Mouse (Mus musculus): ENCODE measurements around the gene Nav2.

Gene Nav2

GRCm38 (mm10) chr7:49164868-49165267 lies 256.4 kb downstream of the Nav2 start:
- DNase-seq = no peak

DNA sequence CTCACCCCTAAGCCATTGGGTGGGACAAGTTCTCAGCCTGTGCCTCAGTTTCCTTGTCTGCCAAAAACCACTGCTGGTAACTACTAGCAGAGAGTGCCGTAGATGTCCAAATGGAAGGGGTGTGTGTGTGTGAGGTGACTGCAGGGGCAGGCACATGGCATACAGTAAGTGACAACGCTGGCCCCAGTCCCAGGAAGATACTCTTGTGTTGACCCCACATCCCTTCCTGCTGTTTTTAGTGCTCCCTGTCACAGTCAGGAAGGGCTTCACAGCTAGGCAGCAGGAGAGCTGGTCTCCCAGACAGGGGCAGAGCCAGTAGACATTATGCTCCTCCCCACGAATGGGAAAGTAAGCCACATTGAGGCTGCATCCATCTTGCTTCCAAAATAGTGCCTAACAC lies 264.4 kb downstream of the Nav2 start:
- no peak for DNase-seq

DNA sequence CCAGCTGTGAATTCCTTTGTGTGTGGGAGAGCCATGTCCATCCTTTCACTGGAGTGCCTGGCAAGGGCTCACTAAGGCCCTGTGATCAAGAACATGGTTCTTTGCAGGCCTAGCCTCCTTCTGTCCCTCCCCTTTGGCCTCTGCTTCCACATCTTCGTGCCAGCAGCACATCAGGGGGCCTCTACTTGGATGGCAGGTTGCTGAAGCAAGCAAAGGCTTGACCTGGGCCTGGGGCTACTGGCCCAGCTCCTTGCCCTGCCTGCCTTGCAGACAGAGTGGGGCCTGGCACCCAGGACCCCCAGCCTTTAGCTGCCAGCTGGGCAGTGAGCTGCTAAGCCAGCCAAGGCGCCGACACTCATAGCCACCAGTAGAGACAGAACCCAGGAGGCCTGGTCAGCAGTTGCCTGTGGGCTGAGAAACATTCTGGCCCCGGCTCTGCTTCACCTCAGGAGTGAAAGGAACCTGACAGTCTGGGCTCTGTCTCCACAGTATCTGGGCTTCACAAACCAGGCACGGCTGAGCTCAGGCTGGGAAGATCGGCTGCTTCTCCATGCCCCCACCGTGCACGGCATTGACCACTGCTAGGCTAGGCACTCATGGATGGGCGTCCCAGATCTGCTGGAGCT lies 267.4 kb downstream of the Nav2 start:
- no peak for DNase-seq

DNA sequence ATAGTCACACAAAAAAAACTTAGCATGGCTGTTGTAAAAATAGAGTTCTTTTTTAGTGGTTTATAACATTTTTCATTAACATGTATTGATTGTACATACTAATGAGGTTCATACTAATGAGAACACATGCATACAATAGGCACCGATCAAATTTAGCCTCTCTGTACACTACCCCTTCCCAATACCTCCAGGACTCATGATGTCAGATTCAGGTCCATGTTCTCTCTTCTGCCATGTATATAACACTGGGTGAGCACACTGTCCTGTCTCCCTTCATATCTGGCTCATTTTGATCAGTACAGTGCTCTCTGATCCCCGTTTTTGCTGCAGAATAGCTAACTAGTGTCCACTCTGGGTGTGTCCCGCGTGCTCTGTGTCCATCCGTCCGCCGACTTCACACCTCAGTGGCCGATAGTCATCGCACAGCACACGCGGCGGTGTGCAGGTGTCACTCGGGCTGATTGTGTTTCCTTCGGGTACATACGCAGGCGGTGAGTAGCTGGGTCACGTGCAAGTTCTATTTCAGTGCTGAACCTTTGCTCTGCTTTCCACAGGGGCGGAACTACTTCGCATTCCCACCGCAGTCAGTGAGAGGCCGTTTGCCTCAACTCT lies 268.2 kb downstream of the Nav2 start:
- no peak for DNase-seq

DNA sequence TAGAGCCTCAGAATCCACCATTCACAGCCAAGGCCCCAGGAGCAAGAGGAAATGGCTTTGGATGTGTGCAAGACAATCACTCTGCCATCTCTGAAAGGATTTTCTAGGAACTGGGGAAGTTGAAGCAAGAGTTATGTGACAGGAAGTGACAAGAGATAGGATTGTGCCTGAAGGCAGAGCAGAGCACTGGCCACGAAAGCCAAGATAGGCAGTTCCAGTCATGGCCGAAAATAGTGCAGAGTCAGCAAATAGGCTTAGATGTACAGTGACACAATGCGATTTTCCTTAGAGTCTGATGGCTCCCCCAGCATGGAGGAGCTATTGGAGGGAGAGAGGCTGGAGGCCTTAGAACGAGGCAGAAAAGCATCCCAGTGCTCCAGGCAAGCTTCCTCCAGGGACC lies 269.7 kb downstream of the Nav2 start:
- DNase-seq = no peak

- DNase-seq = no peak
Measured at GRCm38 (mm10) chr7:49181010-49181409, 272.5 kb downstream of the Nav2 start.

DNA sequence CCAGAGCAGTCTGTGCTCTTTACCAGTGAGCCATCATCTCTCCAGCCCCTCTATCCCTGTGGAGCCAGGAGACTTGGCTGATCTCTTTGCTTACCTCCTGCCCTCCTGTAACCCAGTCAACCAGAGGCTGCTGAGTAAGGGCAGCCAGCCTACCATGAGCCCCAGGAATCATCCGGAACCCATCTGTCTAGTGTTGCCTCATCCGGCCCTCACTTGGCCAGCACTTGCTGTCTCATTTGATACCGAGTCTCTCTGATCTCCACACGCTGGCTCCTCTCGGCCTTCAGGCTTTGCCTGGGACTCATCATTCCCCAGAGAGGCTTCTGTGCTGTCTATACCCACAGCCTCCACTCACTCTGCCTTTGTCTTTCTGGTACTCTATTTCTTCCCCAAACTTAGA lies 273.9 kb downstream of the Nav2 start:
- no peak for DNase-seq

- DNase-seq = peak; percentile 38
Measured at GRCm38 (mm10) chr7:49183696-49184095, 275.2 kb downstream of the Nav2 start.

- no peak for DNase-seq
Measured at GRCm38 (mm10) chr7:49185991-49186390, 277.5 kb downstream of the Nav2 start.

- peak; percentile 65 for DNase-seq
Measured at GRCm38 (mm10) chr7:49189364-49189763, 280.8 kb downstream of the Nav2 start.

GRCm38 (mm10) chr7:49190231-49190985 lies 281.9 kb downstream of the Nav2 start:
- DNase-seq = peak; percentile 55

GRCm38 (mm10) chr7:49191081-49191678 lies 282.7 kb downstream of the Nav2 start:
- peak; percentile 53 for DNase-seq

- no peak for DNase-seq
Measured at GRCm38 (mm10) chr7:49192061-49192695, 283.7 kb downstream of the Nav2 start.

- DNase-seq = peak; percentile 48
Measured at GRCm38 (mm10) chr7:49195711-49196147, 287.2 kb downstream of the Nav2 start.

DNA sequence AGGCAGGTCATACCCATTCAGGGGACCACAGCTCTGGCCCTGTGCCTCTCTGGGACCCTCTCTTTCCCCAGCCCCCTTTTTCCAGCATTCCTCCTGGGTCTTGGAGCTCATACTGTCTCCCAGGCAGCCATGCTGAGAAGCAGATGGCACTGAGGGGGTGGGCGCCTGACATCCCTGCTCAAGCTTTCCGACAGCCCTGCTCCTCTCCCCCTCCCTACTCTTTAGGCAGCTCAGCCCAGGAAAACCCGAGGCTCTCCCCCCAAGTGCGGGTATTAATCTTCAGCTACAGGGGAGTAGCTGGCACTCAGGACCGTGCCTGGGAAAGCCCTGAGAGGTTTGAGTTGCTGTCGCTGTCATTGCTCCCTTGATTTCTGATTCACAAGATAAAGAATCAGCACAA lies 290.9 kb downstream of the Nav2 start:
- DNase-seq = peak; percentile 63

- no peak for DNase-seq
Measured at GRCm38 (mm10) chr7:49200270-49200669, 291.8 kb downstream of the Nav2 start.

DNA sequence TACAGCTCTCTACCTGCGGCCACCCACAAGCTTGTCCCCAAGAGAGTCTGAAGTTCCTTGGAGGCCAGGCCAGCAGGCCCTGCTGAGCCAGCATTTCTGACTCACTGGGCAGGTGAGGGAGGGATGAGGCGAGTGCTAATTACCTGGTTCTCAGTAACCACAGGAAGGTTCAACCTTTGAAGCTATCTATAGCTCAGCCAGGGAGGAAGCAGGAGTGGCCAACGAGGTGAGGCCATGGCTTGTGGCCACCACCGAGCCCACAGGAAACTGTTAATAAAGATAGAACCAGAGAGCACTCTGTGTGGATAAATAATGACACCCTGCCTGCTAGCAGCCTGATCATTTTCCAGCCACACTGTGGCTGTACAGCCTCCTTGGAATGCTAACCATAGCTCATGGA lies 294.5 kb downstream of the Nav2 start:
- DNase-seq = no peak

DNA sequence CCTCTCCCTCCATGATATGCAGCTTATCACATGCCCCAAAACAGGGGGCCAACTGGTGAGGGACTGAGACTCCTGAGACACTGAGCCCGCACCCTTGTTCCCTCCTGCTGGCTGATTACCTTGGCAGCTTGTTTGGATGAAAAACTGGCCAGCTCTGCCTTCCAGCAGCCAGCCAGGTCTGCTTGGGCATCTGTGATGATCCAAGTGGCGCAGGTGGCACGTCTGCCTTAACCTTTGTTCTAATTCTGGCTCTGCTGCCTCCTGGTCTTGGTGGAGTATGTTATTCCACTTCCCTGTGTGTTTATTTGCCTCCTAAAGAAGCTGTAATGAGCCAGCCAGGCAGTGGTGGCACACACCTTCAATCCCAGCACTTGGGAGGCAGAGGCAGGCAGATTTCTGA lies 296.3 kb downstream of the Nav2 start:
- no peak for DNase-seq

GRCm38 (mm10) chr7:49205551-49205950 lies 297.0 kb downstream of the Nav2 start:
- DNase-seq = no peak

- DNase-seq = no peak
Measured at GRCm38 (mm10) chr7:49206775-49207676, 298.5 kb downstream of the Nav2 start.

DNA sequence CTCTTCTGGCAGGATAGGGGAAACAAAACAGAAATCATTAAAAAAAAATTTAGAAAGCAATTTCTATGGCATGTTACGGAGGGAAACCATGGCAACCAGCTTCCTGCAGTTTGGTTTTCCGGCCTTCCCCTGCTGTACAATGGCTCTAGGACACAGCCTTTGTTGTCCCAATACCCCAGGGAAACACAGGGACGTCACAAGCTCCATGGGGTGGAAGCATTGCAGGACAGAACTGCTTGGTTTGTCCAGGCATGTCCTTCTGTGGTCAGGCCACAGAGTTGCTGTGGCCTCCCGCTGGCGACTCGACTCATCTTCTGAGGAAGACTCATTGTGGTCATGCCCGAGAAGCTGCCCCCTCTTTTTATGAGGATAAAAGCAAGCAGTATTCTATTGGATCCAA lies 301.0 kb downstream of the Nav2 start:
- DNase-seq = no peak

DNA sequence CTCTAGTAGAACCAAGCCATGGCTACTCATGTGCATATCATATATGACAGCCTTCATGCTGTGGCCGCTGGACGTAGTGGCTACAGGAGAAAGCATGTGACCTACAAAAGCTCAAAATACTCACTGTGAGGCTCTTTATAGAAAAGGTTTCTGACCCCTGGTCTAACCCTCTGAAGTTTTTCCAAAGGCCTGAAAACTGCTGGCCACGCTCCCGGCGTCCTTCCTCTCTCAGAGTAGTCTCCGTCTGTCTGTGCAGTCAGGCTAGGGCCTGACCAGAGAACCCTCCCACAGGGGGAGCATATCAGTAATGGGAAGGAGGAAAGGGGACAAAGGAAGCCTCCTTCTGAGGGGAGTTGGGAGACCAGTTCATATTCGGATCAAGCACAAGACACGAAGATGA lies 302.2 kb downstream of the Nav2 start:
- DNase-seq = no peak
